In the genomic region with DNA sequence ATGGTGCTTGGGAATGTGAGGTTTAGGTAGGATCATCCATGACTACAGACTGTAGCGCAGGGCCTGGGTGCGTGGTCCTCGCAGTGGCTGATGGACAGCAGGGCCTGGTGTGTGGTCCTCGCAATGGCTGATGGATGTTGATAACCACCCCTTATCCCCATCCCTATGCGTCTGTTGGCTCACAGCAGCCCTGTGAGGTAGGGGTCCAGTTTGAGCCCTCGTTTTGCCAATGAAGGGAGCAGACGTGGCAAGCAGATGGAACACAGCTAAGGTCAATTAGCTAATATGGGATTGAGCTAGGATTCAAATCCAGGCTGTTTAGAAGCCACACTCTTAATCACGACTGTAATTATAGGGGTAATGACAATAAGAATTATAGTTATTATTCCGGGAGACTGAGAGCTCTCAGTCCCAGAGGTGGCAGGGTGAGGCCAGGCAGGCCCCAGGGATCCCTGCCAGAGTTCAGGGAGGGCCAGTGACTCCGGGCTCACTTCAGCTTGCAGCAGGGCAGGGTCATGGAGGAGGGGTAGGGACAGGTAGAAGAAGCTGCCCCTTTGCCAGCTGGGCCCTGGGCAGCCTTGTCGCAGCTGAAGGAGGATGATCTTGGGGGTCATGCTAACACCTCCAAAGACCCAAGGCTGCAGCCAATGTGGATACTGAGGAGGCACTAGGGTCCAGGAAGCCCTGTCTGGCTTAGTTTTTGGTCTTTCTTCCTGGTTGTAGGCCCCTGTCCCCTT, we compare ENCODE assay signal across 15 mouse cellular contexts.
DNase-seq lines count a peak whose midpoint lies in the region; ATAC-seq and TF ChIP-seq lines count a peak whose summit lies in the region.
"Had no signal": no experiment of that assay in that cellular context is flagged by ENCODE, and none has a peak within 500 bp of the region (broad histone marks: within the 10 kb centered on the region; RNA-seq: fewer than 3 reads in every experiment).

No protein-coding gene starts in this region.

- TF ChIP-seq CTCF in stomach, postnatal 0 days (IDR thresholded peaks at IDR 0.05; ENCODE audit: low read depth), result no peak

- no peak overlapping the region for H3K9ac ChIP-seq in hindbrain, embryonic 14.5 days
- H3K9ac ChIP-seq in neural tube, embryonic 13.5 days, result no peak overlapping the region
- no peak overlapping the region for H3K9ac ChIP-seq in stomach, postnatal 0 days (ENCODE audit: low read length)
- H3K9ac ChIP-seq: embryonic facial prominence, embryonic 12.5 days; limb, embryonic 15.5 days had no signal

- no peak for TF ChIP-seq EP300 in stomach, postnatal 0 days (optimal IDR thresholded peaks at IDR 0.05)

- H3K4me3 ChIP-seq in hindbrain, embryonic 10.5 days, result no peak overlapping the region
- no peak overlapping the region for H3K4me3 ChIP-seq in hindbrain, embryonic 14.5 days (replicated peaks; ENCODE audit: low read length)
- H3K4me3 ChIP-seq in neural tube, embryonic 13.5 days, result no peak overlapping the region
- no peak overlapping the region for H3K4me3 ChIP-seq in stomach, postnatal 0 days (ENCODE audit: low read depth, low read length)
- H3K4me3 ChIP-seq: embryonic facial prominence, embryonic 12.5 days; limb, embryonic 15.5 days had no signal

- H3K9me3 ChIP-seq in hindbrain, embryonic 10.5 days, result no peaks in the 10 kb centered on the region
- H3K9me3 ChIP-seq in hindbrain, embryonic 14.5 days (ENCODE audit: control insufficient read depth, low read length), result no peaks in the 10 kb centered on the region
- no peaks in the 10 kb centered on the region for H3K9me3 ChIP-seq in neural tube, embryonic 13.5 days
- no peaks in the 10 kb centered on the region for H3K9me3 ChIP-seq in stomach, postnatal 0 days (ENCODE audit: control insufficient read depth, low read length)
- H3K9me3 ChIP-seq: embryonic facial prominence, embryonic 12.5 days; limb, embryonic 15.5 days had no signal

- no peak overlapping the region for H3K4me2 ChIP-seq in hindbrain, embryonic 14.5 days (replicated peaks)
- H3K4me2 ChIP-seq in neural tube, embryonic 13.5 days, result no peak overlapping the region
- H3K4me2 ChIP-seq in stomach, postnatal 0 days (replicated peaks; ENCODE audit: low read depth), result no peak overlapping the region
- H3K4me2 ChIP-seq: embryonic facial prominence, embryonic 12.5 days; limb, embryonic 15.5 days; midbrain, embryonic 11.5 days had no signal

- H3K27me3 ChIP-seq in hindbrain, embryonic 10.5 days (ENCODE audit: insufficient read depth, poor library complexity, severe bottlenecking), result no peaks in the 10 kb centered on the region
- no peaks in the 10 kb centered on the region for H3K27me3 ChIP-seq in hindbrain, embryonic 14.5 days (ENCODE audit: control insufficient read depth, insufficient read depth, low read length)
- no peaks in the 10 kb centered on the region for H3K27me3 ChIP-seq in neural tube, embryonic 13.5 days
- no peaks in the 10 kb centered on the region for H3K27me3 ChIP-seq in stomach, postnatal 0 days (ENCODE audit: control insufficient read depth, insufficient read depth, low read length)
- H3K27me3 ChIP-seq: embryonic facial prominence, embryonic 12.5 days; limb, embryonic 15.5 days had no signal

- H3K36me3 ChIP-seq in hindbrain, embryonic 10.5 days, result peaks cover 65% of the 10 kb centered on the region
- H3K36me3 ChIP-seq in hindbrain, embryonic 14.5 days (replicated peaks; ENCODE audit: control insufficient read depth, insufficient read depth), result peaks cover 51% of the 10 kb centered on the region
- peaks cover 46% of the 10 kb centered on the region for H3K36me3 ChIP-seq in neural tube, embryonic 13.5 days
- H3K36me3 ChIP-seq in stomach, postnatal 0 days (ENCODE audit: control insufficient read depth, insufficient read depth, low read length), result peaks cover 7% of the 10 kb centered on the region
- H3K36me3 ChIP-seq: G1E had no signal

- DNase-seq in cerebellum, postnatal 10 days, result peak; percentile 70 to 81
- DNase-seq in cerebellum, adult 18-20 months, result no peak
- no peak for DNase-seq in hindbrain, embryonic 10.5 days (ENCODE audit: low spot score)
- no peak for DNase-seq in hindbrain, embryonic 14.5 days (ENCODE audit: low spot score)
- DNase-seq in neural tube, embryonic 10.5 days (ENCODE audit: extremely low spot score, low spot score), result no peak
- DNase-seq in stomach, postnatal 0 days (ENCODE audit: low spot score), result no peak
- DNase-seq in thymus, postnatal 25 days, result no peak
- DNase-seq: cerebellum, postnatal 25 days; spleen, adult 18-20 months; thymus, adult 2 months had no signal

- 91% methylated on average over 11 of the region's 11 CpGs for WGBS in hindbrain, embryonic 10.5 days
- 65% methylated on average over 11 of the region's 11 CpGs for WGBS in hindbrain, embryonic 14.5 days
- WGBS in neural tube, embryonic 13.5 days, result 60% methylated on average over 11 of the region's 11 CpGs
- 84% methylated on average over 11 of the region's 11 CpGs for WGBS in stomach, postnatal 0 days

- peak overlapping the region; percentile 45; the same call in 1 of the 2 replicates for H3K27ac ChIP-seq in hindbrain, embryonic 10.5 days
- no peak overlapping the region for H3K27ac ChIP-seq in hindbrain, embryonic 14.5 days
- H3K27ac ChIP-seq in neural tube, embryonic 13.5 days (replicated peaks), result peak overlapping the region; percentile 64; the same call in 1 of the 2 replicates
- 0 out of 2 replicates have a peak overlapping the region, but pooled peaks have one; percentile 13 for H3K27ac ChIP-seq in stomach, postnatal 0 days (replicated peaks)
- H3K27ac ChIP-seq: limb, embryonic 15.5 days had no signal

- H3K4me1 ChIP-seq in hindbrain, embryonic 10.5 days (replicated peaks), result peaks cover 60% of the 10 kb centered on the region
- peaks cover 26% of the 10 kb centered on the region for H3K4me1 ChIP-seq in hindbrain, embryonic 14.5 days (replicated peaks; ENCODE audit: control insufficient read depth, insufficient read depth, low read length)
- H3K4me1 ChIP-seq in neural tube, embryonic 13.5 days (replicated peaks), result peaks cover 72% of the 10 kb centered on the region
- 0 out of 2 replicates have a peak, but pooled peaks cover 5% of the 10 kb centered on the region for H3K4me1 ChIP-seq in stomach, postnatal 0 days (replicated peaks; ENCODE audit: control insufficient read depth, insufficient read depth)

- no peak for ATAC-seq in hindbrain, embryonic 14.5 days (ENCODE audit: low FRiP score)
- no peak for ATAC-seq in neural tube, embryonic 13.5 days (ENCODE audit: low read depth)
- no peak for ATAC-seq in stomach, postnatal 0 days (ENCODE audit: low FRiP score, low TSS enrichment)

Comparison
In these comparisons a context has a peak if more than half of its experiments do, and no peak if none do; other contexts are left out.
1. DNase-seq: peak in cerebellum, postnatal 10 days (2 of 2); none in cerebellum, adult 18-20 months (0 of 2), hindbrain, embryonic 10.5 days (single experiment), hindbrain, embryonic 14.5 days (single experiment), neural tube, embryonic 10.5 days (single experiment), stomach, postnatal 0 days (single experiment) and thymus, postnatal 25 days (single experiment).